Mouse (Mus musculus): ENCODE results near the gene Nfya. TPM values are rescaled to one million over a fixed set of nuclear protein-coding genes. Genes with fewer than 3 reads are reported as not detected.

Gene Nfya
- polyA plus RNA-seq, 1 experiment from 2014 or later, result 19.7 TPM

GRCm38 (mm10) chr17:48427852-48428530 is 18.3 kb upstream of the Nfya start:
- no peak; the same call in 1 of the 2 replicates for ATAC-seq (ENCODE audit: insufficient number of reproducible peaks, insufficient read depth, low FRiP score, low TSS enrichment, low read depth)
- Histone ChIP-seq H3K36me3 (no peaks in the 10 kb centered on the region), H3K9ac (replicated peaks) (no peak overlapping the region), H3K4me2 (no peak overlapping the region), H3K27ac (peak overlapping the region; percentile 4; the same call in 1 of the 2 replicates), H3K4me1 (replicated peaks) (peaks cover 41% of the 10 kb centered on the region), H3K4me3 (replicated peaks) (no peak overlapping the region), H3K27me3 (no peaks in the 10 kb centered on the region), H3K9me3 (no peaks in the 10 kb centered on the region)
- 58% methylated on average over 11 of the region's 11 CpGs for WGBS

- Histone ChIP-seq H3K36me3 (no peaks in the 10 kb centered on the region), H3K4me1 (replicated peaks) (peaks cover 33% of the 10 kb centered on the region), H3K9me3 (no peaks in the 10 kb centered on the region), H3K4me3 (replicated peaks) (no peak overlapping the region), H3K27me3 (no peaks in the 10 kb centered on the region), H3K9ac (replicated peaks) (no peak overlapping the region), H3K4me2 (no peak overlapping the region), H3K27ac (peak overlapping the region; percentile 45; the same call in 1 of the 2 replicates)
- 61% methylated on average over 13 of the region's 13 CpGs for WGBS
- no peak for ATAC-seq (ENCODE audit: insufficient number of reproducible peaks, insufficient read depth, low FRiP score, low TSS enrichment, low read depth)
These were observed 17.5 kb upstream of the Nfya start for GRCm38 (mm10) chr17:48426991-48427750.

GRCm38 (mm10) chr17:48425823-48426612 is 16.3 kb upstream of the Nfya start:
- no peaks in the 10 kb centered on the region for H3K36me3 ChIP-seq
- WGBS, result 47% methylated on average over 9 of the region's 9 CpGs
- no peak overlapping the region for H3K9ac ChIP-seq (replicated peaks)
- H3K4me2 ChIP-seq, result no peak overlapping the region
- no peaks in the 10 kb centered on the region for H3K9me3 ChIP-seq
- ATAC-seq (ENCODE audit: insufficient number of reproducible peaks, insufficient read depth, low FRiP score, low TSS enrichment, low read depth), result no peak
- peaks cover 33% of the 10 kb centered on the region for H3K4me1 ChIP-seq (replicated peaks)
- H3K4me3 ChIP-seq (replicated peaks), result no peak overlapping the region
- H3K27ac ChIP-seq, result no peak overlapping the region
- no peaks in the 10 kb centered on the region for H3K27me3 ChIP-seq

DNA sequence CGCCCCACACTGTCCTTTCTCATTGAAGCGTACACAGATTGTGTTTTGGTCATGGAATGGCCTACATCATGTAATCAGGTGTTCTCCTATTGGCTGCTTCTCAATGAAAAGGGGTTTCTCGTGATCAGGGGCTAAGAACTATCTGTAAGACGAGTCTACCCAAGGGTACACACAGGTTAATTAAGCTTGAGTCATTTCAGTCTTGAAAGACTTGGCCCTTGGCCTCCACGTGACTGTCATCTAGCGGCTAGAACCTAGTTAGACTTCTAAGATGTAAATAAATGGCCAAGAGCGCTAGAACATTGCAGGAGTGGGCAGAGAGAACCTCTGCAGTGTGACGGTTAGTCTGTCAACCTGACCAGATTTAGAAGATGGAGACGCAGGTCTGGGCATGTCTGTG is 14.5 kb upstream of the Nfya start:
- 87% methylated on average over 9 of the region's 9 CpGs for WGBS
- peaks cover 33% of the 10 kb centered on the region for H3K4me1 ChIP-seq (replicated peaks)
- H3K9ac ChIP-seq (replicated peaks), result no peak overlapping the region
- H3K4me3 ChIP-seq (replicated peaks), result no peak overlapping the region
- H3K27me3 ChIP-seq, result no peaks in the 10 kb centered on the region
- no peak overlapping the region for H3K27ac ChIP-seq
- no peaks in the 10 kb centered on the region for H3K9me3 ChIP-seq
- ATAC-seq (ENCODE audit: insufficient number of reproducible peaks, insufficient read depth, low FRiP score, low TSS enrichment, low read depth), result no peak
- no peaks in the 10 kb centered on the region for H3K36me3 ChIP-seq
- H3K4me2 ChIP-seq, result no peak overlapping the region

DNA sequence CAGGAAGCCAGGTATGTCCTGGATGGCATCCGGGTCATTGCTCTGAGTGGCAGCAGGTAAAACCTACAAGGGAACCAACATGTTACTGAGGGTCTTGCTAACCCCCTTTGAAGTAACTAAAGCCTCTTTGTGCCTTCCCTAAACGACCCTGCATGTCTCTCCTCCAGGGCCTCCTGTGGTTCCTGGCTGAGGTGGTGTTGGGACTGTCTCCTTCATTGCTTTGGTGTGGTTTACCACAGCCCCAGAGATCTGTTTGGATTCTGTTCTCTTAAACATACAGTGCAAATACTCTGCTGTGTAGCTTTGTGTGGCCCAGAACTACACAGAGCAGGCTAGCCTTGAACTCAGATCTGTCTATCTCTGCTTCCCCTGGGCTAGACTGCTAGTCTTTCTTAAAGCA is 9.9 kb upstream of the Nfya start:
- Histone ChIP-seq H3K36me3 (peaks cover 40% of the 10 kb centered on the region), H3K9me3 (no peaks in the 10 kb centered on the region), H3K9ac (replicated peaks) (no peak overlapping the region), H3K27ac (no peak overlapping the region), H3K4me3 (replicated peaks) (no peak overlapping the region), H3K4me2 (no peak overlapping the region), H3K4me1 (replicated peaks) (no peaks in the 10 kb centered on the region), H3K27me3 (no peaks in the 10 kb centered on the region)
- no peak for ATAC-seq (ENCODE audit: insufficient number of reproducible peaks, insufficient read depth, low FRiP score, low TSS enrichment, low read depth)
- WGBS, result 66% methylated on average over 2 of the region's 2 CpGs

GRCm38 (mm10) chr17:48418781-48419180 is 9.1 kb upstream of the Nfya start:
- H3K27ac ChIP-seq, result no peak overlapping the region
- no peaks in the 10 kb centered on the region for H3K27me3 ChIP-seq
- WGBS, result 88% methylated on average over 1 of the region's 1 CpGs
- H3K4me2 ChIP-seq, result no peak overlapping the region
- no peaks in the 10 kb centered on the region for H3K9me3 ChIP-seq
- peaks cover 48% of the 10 kb centered on the region for H3K36me3 ChIP-seq
- H3K4me3 ChIP-seq (replicated peaks), result no peak overlapping the region
- ATAC-seq (ENCODE audit: insufficient number of reproducible peaks, insufficient read depth, low FRiP score, low TSS enrichment, low read depth), result no peak
- no peaks in the 10 kb centered on the region for H3K4me1 ChIP-seq (replicated peaks)
- H3K9ac ChIP-seq (replicated peaks), result no peak overlapping the region

- 82% methylated on average over 7 of the region's 7 CpGs for WGBS
- ATAC-seq (ENCODE audit: insufficient number of reproducible peaks, insufficient read depth, low FRiP score, low TSS enrichment, low read depth), result no peak
These were observed 8.5 kb upstream of the Nfya start for GRCm38 (mm10) chr17:48418174-48418573.

DNA sequence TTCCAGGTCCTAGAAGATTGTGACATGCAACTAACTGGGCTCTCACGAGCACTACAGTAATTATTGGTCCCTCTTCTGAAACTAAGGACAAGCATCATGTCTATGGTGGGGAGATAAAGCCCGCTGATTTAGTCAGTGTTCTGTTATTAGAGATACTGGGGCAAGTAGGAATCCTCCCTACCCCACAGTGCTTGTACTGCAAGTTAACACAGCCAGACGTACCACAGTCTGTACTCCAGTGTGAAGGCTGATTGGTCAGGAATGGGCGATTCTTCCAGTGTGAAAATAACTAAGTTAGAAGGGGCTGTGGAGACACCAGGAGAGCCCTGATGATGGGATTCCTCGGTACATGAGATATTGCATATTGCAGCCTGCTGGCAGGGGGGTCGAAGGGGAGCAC is 7.8 kb upstream of the Nfya start:
- H3K9me3 ChIP-seq, result no peaks in the 10 kb centered on the region
- WGBS, result 89% methylated on average over 6 of the region's 6 CpGs
- H3K27ac ChIP-seq, result no peak overlapping the region
- peaks cover 57% of the 10 kb centered on the region for H3K36me3 ChIP-seq
- no peak overlapping the region for H3K4me3 ChIP-seq (replicated peaks)
- no peak overlapping the region for H3K4me2 ChIP-seq
- H3K4me1 ChIP-seq (replicated peaks), result no peaks in the 10 kb centered on the region
- H3K27me3 ChIP-seq, result no peaks in the 10 kb centered on the region
- no peak overlapping the region for H3K9ac ChIP-seq (replicated peaks)
- no peak for ATAC-seq (ENCODE audit: insufficient number of reproducible peaks, insufficient read depth, low FRiP score, low TSS enrichment, low read depth)

More at GRCm38 (mm10) chr17:48418174-48418573, 8.5 kb upstream of the Nfya start:
- Histone ChIP-seq H3K27ac (no peak overlapping the region), H3K36me3 (peaks cover 53% of the 10 kb centered on the region), H3K9me3 (no peaks in the 10 kb centered on the region), H3K9ac (replicated peaks) (no peak overlapping the region), H3K4me1 (replicated peaks) (no peaks in the 10 kb centered on the region), H3K4me3 (replicated peaks) (no peak overlapping the region), H3K4me2 (no peak overlapping the region), H3K27me3 (no peaks in the 10 kb centered on the region)

- Histone ChIP-seq H3K4me2 (no peak overlapping the region), H3K27me3 (no peaks in the 10 kb centered on the region), H3K4me3 (replicated peaks) (no peak overlapping the region), H3K9me3 (no peaks in the 10 kb centered on the region), H3K36me3 (peaks cover 61% of the 10 kb centered on the region), H3K4me1 (replicated peaks) (no peaks in the 10 kb centered on the region), H3K27ac (0 out of 2 replicates have a peak overlapping the region, but pooled peaks have one; percentile 41), H3K9ac (replicated peaks) (no peak overlapping the region)
- 90% methylated on average over 14 of the region's 14 CpGs for WGBS
- peak; percentile 44; the same call in 1 of the 2 replicates for ATAC-seq (ENCODE audit: insufficient number of reproducible peaks, insufficient read depth, low FRiP score, low TSS enrichment, low read depth)
These were observed 6.9 kb upstream of the Nfya start for GRCm38 (mm10) chr17:48416425-48417195.

DNA sequence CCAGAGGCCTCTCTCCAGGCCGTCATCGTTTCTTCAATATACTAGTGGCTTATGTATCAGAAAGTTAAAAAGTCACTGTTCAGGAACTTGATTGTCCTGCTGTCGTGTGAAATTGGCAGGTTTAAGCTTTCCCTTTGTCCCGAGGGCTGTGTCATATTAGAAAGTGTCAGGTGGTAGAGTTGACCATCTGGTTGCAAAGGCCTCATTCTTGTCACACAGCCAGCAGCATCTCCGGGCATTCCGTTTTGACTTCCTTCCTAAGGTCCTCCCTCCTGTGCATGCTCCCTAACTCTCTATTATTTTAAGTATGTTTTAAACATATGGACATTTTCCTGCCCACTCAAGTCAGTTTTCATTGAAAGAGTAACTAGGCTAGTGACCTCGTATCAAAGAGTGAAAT is 6.3 kb upstream of the Nfya start:
- ATAC-seq (ENCODE audit: insufficient number of reproducible peaks, insufficient read depth, low FRiP score, low TSS enrichment, low read depth), result no peak
- no peak overlapping the region for H3K4me3 ChIP-seq (replicated peaks)
- H3K9me3 ChIP-seq, result no peaks in the 10 kb centered on the region
- no peak overlapping the region for H3K9ac ChIP-seq (replicated peaks)
- peaks cover 61% of the 10 kb centered on the region for H3K36me3 ChIP-seq
- no peaks in the 10 kb centered on the region for H3K27me3 ChIP-seq
- H3K4me2 ChIP-seq, result no peak overlapping the region
- 0 out of 2 replicates have a peak overlapping the region, but pooled peaks have one; percentile 3 for H3K27ac ChIP-seq
- H3K4me1 ChIP-seq (replicated peaks), result peaks cover 5% of the 10 kb centered on the region
- 83% methylated on average over 7 of the region's 7 CpGs for WGBS

Data from limb, embryonic 12.5 days (tissue).